Mouse (Mus musculus): Measurements from ENCODE around the gene Slc40a1.
A peak's percentile ranks its signal among the peaks of the same experiment; 100 is the strongest.

The Slc40a1 gene

DNA sequence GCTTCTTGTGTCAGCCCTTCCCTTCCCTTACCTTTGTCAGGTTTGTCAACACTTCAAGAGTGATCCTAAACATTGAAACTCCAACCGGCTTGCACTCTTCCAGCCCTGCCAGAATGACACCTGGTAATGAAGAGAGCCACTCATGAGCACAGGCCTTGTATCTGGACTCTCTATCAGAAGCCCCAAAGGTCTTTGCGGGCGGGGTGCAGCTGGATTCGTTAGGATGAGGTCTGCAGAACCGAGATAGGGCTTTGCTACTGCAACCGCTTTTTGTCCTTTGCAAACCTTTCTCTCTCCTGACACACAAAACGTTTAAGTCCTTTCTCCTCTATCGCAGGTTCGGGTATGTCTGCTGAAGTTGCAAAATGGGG, at the start of gene Slc40a1:
Slc40a1 (minus strand) TSS at position 131 of the 371 bp plus-strand sequence.
- no peak for DNase-seq (ENCODE audit: low read depth, low spot score)

GRCm38 (mm10) chr1:45971314-45971713, 45.0 kb upstream of the Slc40a1 start:
- DNase-seq (ENCODE audit: low read depth, low spot score): no peak

DNA sequence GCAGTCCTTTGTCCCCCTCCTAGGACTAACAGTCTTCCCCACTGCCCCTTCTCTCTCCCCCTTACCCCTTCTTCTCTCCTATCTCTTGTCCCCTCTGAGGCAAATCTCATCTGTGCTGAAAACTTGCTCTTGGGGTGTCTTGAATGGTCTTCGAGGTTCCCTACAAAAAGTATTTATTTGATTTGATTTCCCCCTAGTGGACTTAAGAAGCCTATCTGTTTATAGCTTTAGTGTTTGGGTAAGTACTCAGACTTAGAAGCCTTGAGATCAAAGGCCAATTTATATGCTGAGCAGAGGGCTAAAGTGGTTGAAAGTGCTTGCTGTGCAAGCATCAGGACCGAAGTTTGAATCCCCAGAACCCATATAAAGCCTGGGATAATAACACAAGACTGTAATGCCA, 22.7 kb upstream of the Slc40a1 start:
- no peak for DNase-seq (ENCODE audit: low read depth, low spot score)

DNA sequence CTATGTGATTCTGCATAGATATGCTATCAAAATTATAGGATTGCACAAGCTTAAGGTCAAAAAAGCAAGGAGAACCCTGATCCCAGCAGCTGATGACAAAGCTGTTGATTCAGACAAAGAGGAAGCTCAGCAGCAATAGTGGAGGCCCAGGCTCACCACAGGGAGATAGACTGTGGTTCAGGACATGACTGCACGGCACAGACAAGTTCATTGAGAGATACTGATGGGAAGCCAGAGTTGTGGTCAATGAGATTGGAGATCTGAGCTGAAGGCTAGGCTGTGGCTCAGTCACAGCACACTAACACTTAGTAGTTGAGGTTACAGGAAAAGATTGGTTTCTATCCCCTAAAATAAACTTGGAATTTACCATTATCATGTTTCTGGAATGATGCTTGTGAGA, 21.5 kb upstream of the Slc40a1 start:
- no peak for DNase-seq (ENCODE audit: low read depth, low spot score)

- DNase-seq (ENCODE audit: low read depth, low spot score): no peak
Measured at GRCm38 (mm10) chr1:45931127-45931526, 4.8 kb upstream of the Slc40a1 start.

DNA sequence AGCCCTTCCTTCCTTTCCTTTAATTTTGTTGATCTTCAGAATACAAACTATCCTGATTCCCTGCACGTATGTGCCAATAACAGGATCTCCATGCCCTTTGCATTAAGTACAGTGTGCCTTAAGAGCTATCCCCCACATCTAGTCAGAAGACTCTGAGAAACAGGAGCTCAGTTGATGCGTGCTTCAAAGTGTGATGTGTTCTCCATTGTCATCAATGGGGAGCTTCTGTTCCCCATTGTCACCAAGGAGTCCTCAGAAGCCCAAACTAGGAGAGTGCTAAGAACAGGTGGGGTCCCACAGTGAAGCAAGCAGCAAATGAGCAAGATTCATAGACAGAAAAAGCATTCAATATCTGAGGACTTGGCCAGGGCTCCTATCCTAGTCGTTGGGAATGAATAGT, 588 bp upstream of the Slc40a1 start:
- no peak for DNase-seq (ENCODE audit: low read depth, low spot score)

DNA sequence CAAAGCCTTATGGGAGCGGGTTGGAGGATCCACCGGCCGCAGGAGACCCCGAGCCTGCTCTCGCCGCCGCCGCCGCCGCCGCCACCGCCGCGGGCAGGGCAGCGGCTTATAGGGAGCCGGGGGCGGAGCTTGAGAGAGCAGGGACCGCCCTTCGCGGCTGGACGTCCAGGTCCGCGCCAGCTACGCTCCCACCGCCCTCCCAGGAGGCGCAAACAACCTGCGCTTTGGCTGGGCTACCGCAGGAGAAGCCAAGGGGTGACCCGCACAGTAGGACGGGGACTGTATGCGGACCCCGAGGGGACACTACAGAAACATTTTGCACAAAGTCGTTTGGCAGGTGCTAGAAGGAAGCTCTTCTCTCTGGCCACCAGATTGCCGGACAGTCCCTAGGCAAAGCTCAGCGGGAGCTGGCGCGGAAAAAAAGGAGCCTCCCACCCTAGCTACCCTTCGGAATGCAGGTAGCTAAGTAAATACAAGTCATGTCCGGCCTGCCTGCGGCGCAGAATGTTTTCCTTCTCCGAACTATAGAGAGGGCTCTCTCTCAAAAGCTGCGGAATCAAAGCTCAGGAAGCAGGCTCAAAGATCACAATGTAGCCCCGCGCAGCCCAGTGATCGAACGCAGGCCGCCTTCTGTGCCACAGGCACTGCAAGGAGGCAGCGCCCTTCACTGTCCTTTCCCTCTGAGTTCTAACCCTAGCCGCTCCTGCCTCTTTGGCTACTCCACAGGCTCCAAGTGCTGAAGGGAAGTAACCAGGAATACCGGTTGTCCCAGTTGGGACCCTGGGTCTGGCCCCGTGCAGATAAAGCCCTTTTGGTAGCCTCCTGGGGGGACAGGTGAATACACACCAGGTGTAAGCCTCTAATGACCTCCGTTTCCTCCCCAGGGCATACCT, 577 bp downstream of the Slc40a1 start:
- DNase-seq (ENCODE audit: low read depth, low spot score): peak; percentile 14

DNA sequence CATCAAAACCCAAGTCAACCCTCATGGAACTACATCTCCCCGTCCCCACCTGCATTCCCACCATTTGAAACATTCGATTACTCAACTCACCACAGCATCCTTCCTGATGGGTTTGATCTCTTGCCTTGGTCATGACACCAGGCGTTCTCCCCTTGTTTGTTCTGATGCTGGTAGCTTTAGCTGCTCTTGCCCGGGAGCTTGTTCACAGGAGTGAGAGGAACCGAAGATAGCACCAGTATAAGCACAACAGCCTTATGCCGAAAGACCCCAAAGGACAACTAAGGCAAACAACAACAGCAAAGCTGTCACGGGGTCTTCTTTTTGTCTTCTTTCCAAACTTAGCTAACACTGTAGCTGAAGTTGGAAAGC, 1.2 kb downstream of the Slc40a1 start:
- no peak for DNase-seq (ENCODE audit: low read depth, low spot score)

DNA sequence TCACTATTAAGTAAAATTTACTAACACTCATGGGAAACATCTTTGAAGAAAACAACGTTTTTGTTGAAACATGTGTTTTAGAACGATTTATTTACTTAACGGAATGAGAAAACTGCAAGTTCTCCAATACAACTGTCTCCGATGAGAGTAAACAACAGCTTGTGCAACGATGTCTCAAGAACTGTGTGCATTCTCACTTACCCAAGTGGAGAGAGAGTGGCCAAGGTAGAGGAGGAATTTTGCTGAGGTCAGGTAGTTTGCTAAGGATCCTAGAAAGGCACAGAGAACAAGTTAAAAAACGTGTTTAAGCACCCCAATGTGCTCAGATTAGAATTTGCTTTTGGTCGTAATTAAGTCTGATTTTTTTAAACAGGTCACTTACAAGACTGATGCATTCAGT, 1.8 kb downstream of the Slc40a1 start:
- DNase-seq (ENCODE audit: low read depth, low spot score): no peak

DNA sequence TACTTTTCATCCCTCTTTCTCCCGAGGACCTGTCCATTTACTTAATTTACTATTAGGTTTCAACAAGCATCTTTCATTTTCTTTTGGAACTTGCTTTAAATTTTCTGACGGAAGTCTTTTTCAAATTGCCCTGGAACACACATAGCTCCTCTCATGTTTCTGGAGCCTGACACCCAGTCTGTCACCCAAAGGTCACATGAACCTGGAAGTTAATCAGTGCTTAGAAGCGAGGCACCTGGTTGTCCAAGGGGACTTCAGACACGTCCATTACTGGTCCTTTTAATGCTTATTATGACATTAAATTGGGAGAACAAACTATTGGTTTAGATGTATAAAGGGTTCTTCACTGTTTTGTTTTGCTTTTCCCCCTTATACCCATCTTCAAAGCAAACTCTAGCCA, 3.0 kb downstream of the Slc40a1 start:
- no peak for DNase-seq (ENCODE audit: low read depth, low spot score)

DNA sequence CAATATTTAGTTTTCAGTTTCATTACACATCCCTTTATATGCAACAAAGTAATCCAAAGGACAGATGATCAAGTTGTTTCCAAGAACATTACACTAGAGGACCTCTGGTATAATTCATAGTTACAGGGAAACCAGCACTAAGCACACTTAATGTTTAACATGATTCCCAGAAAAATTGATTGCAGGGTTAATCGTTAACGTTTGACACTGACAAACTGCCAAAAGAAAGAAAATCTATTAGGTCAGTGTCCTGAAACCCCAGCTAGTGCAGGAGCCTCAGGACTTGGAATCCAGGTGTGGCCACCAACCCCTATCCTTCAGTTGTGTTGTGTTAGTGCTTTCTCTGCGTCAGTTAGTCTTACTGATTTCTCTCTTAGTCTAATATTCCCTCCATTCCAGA, 5.6 kb downstream of the Slc40a1 start:
- no peak for DNase-seq (ENCODE audit: low read depth, low spot score)

DNA sequence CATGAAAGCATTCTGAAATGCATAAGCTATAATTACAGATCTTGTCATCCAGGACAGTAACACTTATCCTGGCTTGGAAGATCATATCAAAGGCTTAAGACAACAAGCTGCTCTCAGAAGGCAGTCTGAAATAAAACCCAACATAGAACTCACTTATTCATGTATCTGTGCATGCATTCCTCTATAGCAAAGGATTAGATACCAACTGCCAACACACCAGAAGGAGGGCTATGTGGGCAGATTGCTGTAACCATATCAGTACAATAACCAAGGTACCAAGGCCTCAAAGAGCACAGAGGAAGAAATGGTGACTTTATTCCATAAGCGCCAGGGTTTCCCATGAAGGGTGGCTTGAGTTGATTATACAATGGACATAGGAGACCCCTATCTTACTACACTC, 6.6 kb downstream of the Slc40a1 start:
- DNase-seq (ENCODE audit: low read depth, low spot score): no peak

DNA sequence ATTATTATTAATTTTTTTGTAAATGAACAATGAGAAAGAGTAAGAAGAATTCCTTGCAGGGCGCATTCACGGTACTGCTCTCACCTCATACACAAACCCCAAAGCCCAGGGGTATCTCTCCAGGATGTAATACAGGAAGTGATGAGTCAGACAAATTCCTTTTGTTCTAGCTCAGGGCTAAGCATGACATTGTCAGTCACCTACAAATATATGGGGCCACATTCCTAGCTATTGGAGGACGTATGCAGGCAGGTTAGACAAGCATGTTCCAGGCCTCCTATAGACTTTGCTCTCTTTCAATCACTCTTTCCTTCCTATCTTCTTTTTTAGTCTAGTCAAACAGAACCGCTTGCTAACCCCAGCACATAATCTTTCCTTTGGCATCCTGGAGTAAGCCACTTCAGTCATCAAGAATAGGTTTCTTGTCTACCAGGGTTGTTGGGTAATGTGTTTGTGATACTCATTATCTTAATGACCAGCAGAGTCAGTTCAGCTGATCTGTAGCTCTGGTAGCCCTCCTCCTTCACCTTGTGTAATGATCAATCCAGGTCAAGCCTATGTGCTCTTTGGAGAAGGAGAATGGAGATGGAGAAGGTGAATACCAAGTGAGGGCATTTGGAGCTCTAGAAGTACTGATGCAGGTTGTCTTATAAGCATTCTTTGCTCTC, 9.1 kb downstream of the Slc40a1 start:
- DNase-seq (ENCODE audit: low read depth, low spot score): no peak

- no peak for DNase-seq (ENCODE audit: low read depth, low spot score)
Measured at GRCm38 (mm10) chr1:45916174-45916573, 10.1 kb downstream of the Slc40a1 start.

DNA sequence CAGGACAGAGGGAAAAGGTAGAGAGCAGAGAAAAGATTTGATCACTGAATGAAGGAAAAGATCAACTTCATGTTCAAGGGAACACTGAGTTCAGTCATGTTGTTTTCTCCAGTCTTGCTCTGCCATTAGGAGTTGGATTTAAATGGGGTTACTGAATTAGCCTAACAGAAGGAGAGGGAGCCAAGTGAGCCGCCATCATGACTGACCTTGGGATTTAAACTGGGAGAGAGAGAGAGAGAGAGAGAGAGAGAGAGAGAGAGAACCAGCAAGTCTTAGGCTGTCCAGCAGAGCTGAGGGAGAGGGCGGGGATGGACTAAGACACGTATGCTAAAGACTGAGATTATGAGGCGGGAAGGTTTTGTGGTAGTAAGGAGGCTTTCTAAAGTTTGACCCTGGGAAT, 12.1 kb downstream of the Slc40a1 start:
- no peak for DNase-seq (ENCODE audit: low read depth, low spot score)

DNA sequence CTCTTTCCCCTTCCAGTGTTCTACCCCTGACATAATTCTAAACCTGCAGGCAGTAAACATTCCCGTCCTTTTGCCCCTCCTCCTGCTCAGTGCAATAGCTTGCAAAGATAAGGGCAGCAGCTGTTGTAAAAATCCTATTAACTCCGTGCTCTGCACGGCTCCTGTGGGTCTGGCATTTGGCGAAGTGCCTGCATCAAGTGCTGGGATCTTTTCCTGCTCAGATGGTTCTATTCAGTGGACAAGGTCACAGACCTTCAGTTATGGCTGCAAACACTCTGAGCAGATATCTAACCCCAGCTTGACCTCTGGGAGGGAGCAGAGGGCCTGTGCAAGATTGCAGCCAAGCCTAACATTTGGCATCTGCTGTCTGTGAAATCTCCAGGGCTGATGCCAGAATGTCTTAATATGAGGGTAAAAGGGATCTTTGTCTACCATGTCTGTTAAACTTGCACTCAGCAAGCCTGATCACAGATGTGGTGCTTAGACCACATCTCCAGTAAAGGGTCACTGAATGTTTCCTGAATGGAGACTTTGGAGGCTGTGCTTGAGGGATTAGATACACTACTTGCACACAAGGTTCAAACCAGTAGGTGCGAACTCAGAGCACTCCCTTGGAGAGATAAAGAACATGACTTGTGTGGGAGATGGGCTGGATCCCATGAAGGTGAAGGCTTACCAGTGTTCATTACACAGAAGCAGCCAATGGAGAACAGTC, 21.1 kb downstream of the Slc40a1 start:
- no peak for DNase-seq (ENCODE audit: low read depth, low spot score)

GRCm38 (mm10) chr1:45904161-45904560, 22.2 kb downstream of the Slc40a1 start:
- no peak for DNase-seq (ENCODE audit: low read depth, low spot score)

- no peak for DNase-seq (ENCODE audit: low read depth, low spot score)
Measured at GRCm38 (mm10) chr1:45898044-45898443, 28.3 kb downstream of the Slc40a1 start.

DNA sequence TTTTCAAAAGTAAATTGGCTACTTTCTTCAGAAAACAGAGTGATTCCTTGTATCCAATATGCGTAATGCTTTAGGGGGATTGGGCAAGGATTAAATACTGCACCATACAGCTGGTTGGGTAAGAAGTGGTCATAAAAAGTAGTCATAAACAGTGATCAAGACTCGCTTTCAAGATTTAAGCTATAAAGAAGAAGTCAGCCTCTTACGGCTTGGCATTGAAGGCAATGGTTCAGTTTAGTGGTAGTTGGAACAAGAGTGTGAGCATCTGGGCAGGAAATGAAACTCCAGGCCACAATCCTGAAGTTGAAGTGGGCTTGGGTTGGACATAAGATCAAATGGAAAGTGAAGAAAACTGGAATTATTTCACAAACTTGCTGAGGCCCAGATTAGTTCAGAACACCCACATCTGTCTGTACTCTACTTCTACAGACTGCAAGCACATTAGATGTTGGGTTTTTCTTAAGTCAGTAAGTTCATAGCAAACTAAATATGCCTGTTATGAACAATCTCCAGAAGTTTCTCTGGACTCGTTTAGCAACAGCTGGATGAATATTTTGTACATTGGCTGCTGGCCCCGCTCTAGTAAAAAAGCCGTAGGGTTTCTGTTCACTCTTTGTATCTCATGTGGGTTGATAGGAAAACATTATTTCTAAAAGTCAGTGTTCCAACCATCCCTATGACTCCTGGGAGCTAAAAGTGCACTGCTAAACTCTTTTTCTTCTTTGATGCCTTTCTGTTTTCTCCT, 32.0 kb downstream of the Slc40a1 start:
- DNase-seq (ENCODE audit: low read depth, low spot score): no peak

GRCm38 (mm10) chr1:45891986-45892385, 34.3 kb downstream of the Slc40a1 start:
- no peak for DNase-seq (ENCODE audit: low read depth, low spot score)

- no peak for DNase-seq (ENCODE audit: low read depth, low spot score)
Measured at GRCm38 (mm10) chr1:45890173-45890572, 36.1 kb downstream of the Slc40a1 start, which contains the start of gene Gm5269. Gene Gm5269 (minus strand): TSS chr1:45890273.

DNA sequence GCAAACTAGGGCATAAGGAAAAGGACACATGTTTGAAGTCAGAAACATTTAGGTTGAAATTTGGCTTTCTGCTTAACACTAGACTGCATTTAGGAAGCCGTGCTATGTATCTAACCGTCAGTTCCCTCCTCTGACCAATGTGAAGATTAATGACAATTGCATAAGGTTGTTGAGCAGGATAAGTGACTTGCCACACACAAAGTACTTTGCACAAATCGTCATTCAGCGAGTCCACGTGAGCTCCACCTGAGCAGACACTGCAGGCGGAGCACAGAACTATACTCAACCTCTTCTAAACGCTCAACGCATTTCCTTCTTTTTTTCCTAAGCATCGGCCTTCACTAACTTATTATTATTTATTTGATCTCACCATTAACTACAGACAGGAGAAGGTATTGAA, 39.5 kb downstream of the Slc40a1 start:
- DNase-seq (ENCODE audit: low read depth, low spot score): no peak
